Mouse (Mus musculus) limb, embryonic 13.5 days (tissue): ENCODE measurements around the gene Itsn1. TPM values are rescaled to one million over a fixed set of nuclear protein-coding genes. Genes with fewer than 3 reads are reported as not detected.
A peak's percentile ranks its signal among the peaks of the same experiment; 100 is the strongest.

Source experiments
- ATAC-seq: fragments of 200-750 bp; cut with Nextera tagmentation; 2 replicates; pipeline ENCODE4 v1.8.0; 2017; ENCODE audit warnings: low read depth, moderate number of reproducible peaks, moderate TSS enrichment; ENCODE audit not compliant: low FRiP score
- H3K27ac ChIP-seq: fragments of 300-500 bp; sonication (generic); 2 replicates; pipeline ENCODE4 v1.5.1; 2015; ENCODE audit warnings: inconsistent platforms, mild to moderate bottlenecking, moderate library complexity
- H3K27me3 ChIP-seq: fragments of 300-500 bp; sonication (generic); 2 replicates; pipeline ENCODE4 v1.6.1; 2015; ENCODE audit warnings: mild to moderate bottlenecking, inconsistent platforms
- H3K36me3 ChIP-seq: fragments of 300-500 bp; sonication (generic); 2 replicates; pipeline ENCODE4 v1.6.1; 2015; ENCODE audit warnings: inconsistent platforms, mild to moderate bottlenecking, moderate library complexity
- H3K4me1 ChIP-seq: fragments of 300-500 bp; sonication (generic); 2 replicates; pipeline ENCODE4 v1.6.1; 2015; ENCODE audit warnings: inconsistent platforms
- H3K4me2 ChIP-seq: fragments of 300-500 bp; sonication (generic); replicated peaks from 2 replicates; pipeline ENCODE4 v1.6.1; 2015; ENCODE audit warnings: inconsistent platforms, mild to moderate bottlenecking, moderate library complexity
- H3K4me3 ChIP-seq: fragments of 300-500 bp; sonication (generic); 2 replicates; pipeline ENCODE4 v1.5.1; 2015; ENCODE audit warnings: moderate library complexity, mild to moderate bottlenecking, inconsistent platforms
- H3K9ac ChIP-seq: fragments of 300-500 bp; sonication (generic); 2 replicates; pipeline ENCODE4 v1.6.1; 2015; ENCODE audit warnings: mild to moderate bottlenecking, inconsistent platforms
- H3K9me3 ChIP-seq: fragments of 300-500 bp; sonication (generic); 2 replicates; pipeline ENCODE4 v1.6.1; 2016; ENCODE audit warnings: inconsistent platforms
- WGBS: fragments of 180-500 bp; shearing (Covaris S2); methylation state at CpG from one replicate; pipeline ENCODE4 v1.1.7; 2015; 5-methylcytosine and 5-hydroxymethylcytosine counted together
- polyA plus RNA-seq: library from polyadenylated mRNA; unstranded; fragments of >200 nt; fragmentation: Nextera tagmentation; extraction: Ambion mirVana; gene quantifications from 2 replicates; pipeline ENCODE4 v1.2.1, GENCODE M21; 2015

Itsn1 gene
- polyA plus RNA-seq, 1 experiment from 2014 or later: 27.4 TPM

GRCm38 (mm10) chr16:91736046-91736816 is 7.2 kb downstream of the Itsn1 start:
- 85% methylated on average over 7 of the region's 7 CpGs for WGBS
- no peak for ATAC-seq
- Histone ChIP-seq H3K4me1 (peaks cover 25% of the 10 kb centered on the region), H3K27ac (no peak overlapping the region), H3K9ac (no peak overlapping the region), H3K9me3 (no peaks in the 10 kb centered on the region), H3K27me3 (no peaks in the 10 kb centered on the region), H3K4me2 (no peak overlapping the region), H3K36me3 (no peaks in the 10 kb centered on the region), H3K4me3 (no peak overlapping the region)

GRCm38 (mm10) chr16:91738505-91738904 is 9.4 kb downstream of the Itsn1 start:
- no peaks in the 10 kb centered on the region for H3K27me3 ChIP-seq
- no peak overlapping the region for H3K4me2 ChIP-seq
- no peak overlapping the region for H3K9ac ChIP-seq
- 85% methylated on average over 6 of the region's 6 CpGs for WGBS
- peaks cover 3% of the 10 kb centered on the region; the same call in 1 of the 2 replicates for H3K36me3 ChIP-seq
- no peak overlapping the region for H3K27ac ChIP-seq
- no peaks in the 10 kb centered on the region for H3K9me3 ChIP-seq
- no peak overlapping the region for H3K4me3 ChIP-seq
- no peak for ATAC-seq
- H3K4me1 ChIP-seq: peaks cover 14% of the 10 kb centered on the region

- no peak overlapping the region for H3K27ac ChIP-seq
- H3K4me3 ChIP-seq: no peak overlapping the region
- H3K4me2 ChIP-seq: no peak overlapping the region
- no peak overlapping the region for H3K9ac ChIP-seq
- peaks cover 16% of the 10 kb centered on the region for H3K4me1 ChIP-seq
- 66% methylated on average over 8 of the region's 8 CpGs for WGBS
- H3K27me3 ChIP-seq: no peaks in the 10 kb centered on the region
- ATAC-seq: no peak
- no peaks in the 10 kb centered on the region for H3K9me3 ChIP-seq
- peaks cover 3% of the 10 kb centered on the region; the same call in 1 of the 2 replicates for H3K36me3 ChIP-seq
These were observed 11.3 kb downstream of the Itsn1 start for GRCm38 (mm10) chr16:91740184-91740917.

GRCm38 (mm10) chr16:91740918-91741255 is 11.8 kb downstream of the Itsn1 start:
- H3K27me3 ChIP-seq: no peaks in the 10 kb centered on the region
- WGBS: 74% methylated on average over 7 of the region's 7 CpGs

GRCm38 (mm10) chr16:91743055-91743454 is 14.0 kb downstream of the Itsn1 start:
- 66% methylated on average over 7 of the region's 7 CpGs for WGBS
- Histone ChIP-seq H3K4me2 (no peak overlapping the region), H3K9ac (no peak overlapping the region), H3K27me3 (no peaks in the 10 kb centered on the region), H3K36me3 (peaks cover 3% of the 10 kb centered on the region; the same call in 1 of the 2 replicates), H3K27ac (no peak overlapping the region), H3K4me1 (peaks cover 33% of the 10 kb centered on the region), H3K4me3 (no peak overlapping the region), H3K9me3 (no peaks in the 10 kb centered on the region)
- no peak for ATAC-seq

More at GRCm38 (mm10) chr16:91740918-91741255, 11.8 kb downstream of the Itsn1 start:
- no peak for ATAC-seq
- peaks cover 3% of the 10 kb centered on the region; the same call in 1 of the 2 replicates for H3K36me3 ChIP-seq
- H3K4me3 ChIP-seq: no peak overlapping the region
- H3K9ac ChIP-seq: no peak overlapping the region
- no peak overlapping the region for H3K27ac ChIP-seq
- H3K9me3 ChIP-seq: no peaks in the 10 kb centered on the region
- peaks cover 21% of the 10 kb centered on the region for H3K4me1 ChIP-seq
- no peak overlapping the region for H3K4me2 ChIP-seq

GRCm38 (mm10) chr16:91746101-91746950 is 17.2 kb downstream of the Itsn1 start:
- no peaks in the 10 kb centered on the region for H3K9me3 ChIP-seq
- peaks cover 28% of the 10 kb centered on the region for H3K4me1 ChIP-seq
- no peaks in the 10 kb centered on the region for H3K27me3 ChIP-seq
- H3K27ac ChIP-seq: peak overlapping the region; percentile 55; the same call in 1 of the 2 replicates
- peaks cover 6% of the 10 kb centered on the region; the same call in 1 of the 2 replicates for H3K36me3 ChIP-seq
- no peak overlapping the region for H3K9ac ChIP-seq
- peak; percentile 93 for ATAC-seq
- 9% methylated on average over 14 of the region's 14 CpGs for WGBS
- H3K4me2 ChIP-seq: peak overlapping the region; percentile 39
- no peak overlapping the region for H3K4me3 ChIP-seq

- Histone ChIP-seq H3K27ac (no peak overlapping the region), H3K9ac (no peak overlapping the region), H3K4me1 (peaks cover 35% of the 10 kb centered on the region), H3K4me2 (no peak overlapping the region), H3K9me3 (no peaks in the 10 kb centered on the region), H3K4me3 (no peak overlapping the region), H3K27me3 (no peaks in the 10 kb centered on the region), H3K36me3 (peaks cover 6% of the 10 kb centered on the region)
- WGBS: 78% methylated on average over 6 of the region's 6 CpGs
- ATAC-seq: no peak
These were observed 18.5 kb downstream of the Itsn1 start for GRCm38 (mm10) chr16:91747567-91747966.

GRCm38 (mm10) chr16:91751644-91752385 is 22.7 kb downstream of the Itsn1 start:
- no peak for ATAC-seq
- Histone ChIP-seq H3K27ac (no peak overlapping the region), H3K4me1 (peaks cover 23% of the 10 kb centered on the region), H3K9ac (no peak overlapping the region), H3K27me3 (no peaks in the 10 kb centered on the region), H3K4me2 (no peak overlapping the region), H3K4me3 (no peak overlapping the region), H3K9me3 (no peaks in the 10 kb centered on the region), H3K36me3 (peaks cover 3% of the 10 kb centered on the region)
- 81% methylated on average over 13 of the region's 13 CpGs for WGBS

GRCm38 (mm10) chr16:91753611-91754010 is 24.5 kb downstream of the Itsn1 start:
- Histone ChIP-seq H3K4me1 (peaks cover 21% of the 10 kb centered on the region; the same call in 1 of the 2 replicates), H3K9ac (no peak overlapping the region), H3K36me3 (peaks cover 3% of the 10 kb centered on the region), H3K27ac (no peak overlapping the region), H3K4me3 (no peak overlapping the region), H3K27me3 (no peaks in the 10 kb centered on the region), H3K9me3 (no peaks in the 10 kb centered on the region), H3K4me2 (no peak overlapping the region)
- no peak for ATAC-seq
- 72% methylated on average over 4 of the region's 4 CpGs for WGBS

GRCm38 (mm10) chr16:91754957-91755356 is 25.9 kb downstream of the Itsn1 start:
- no peak overlapping the region for H3K27ac ChIP-seq
- H3K4me3 ChIP-seq: no peak overlapping the region
- no peaks in the 10 kb centered on the region for H3K9me3 ChIP-seq
- H3K9ac ChIP-seq: no peak overlapping the region
- H3K4me1 ChIP-seq: peaks cover 21% of the 10 kb centered on the region; the same call in 1 of the 2 replicates
- H3K36me3 ChIP-seq: peaks cover 3% of the 10 kb centered on the region
- H3K4me2 ChIP-seq: no peak overlapping the region
- H3K27me3 ChIP-seq: no peaks in the 10 kb centered on the region
- 87% methylated on average over 6 of the region's 6 CpGs for WGBS
- ATAC-seq: no peak

- no peaks in the 10 kb centered on the region for H3K9me3 ChIP-seq
- no peak for ATAC-seq
- H3K4me2 ChIP-seq: no peak overlapping the region
- no peak overlapping the region for H3K27ac ChIP-seq
- no peak overlapping the region for H3K4me3 ChIP-seq
- H3K9ac ChIP-seq: no peak overlapping the region
- peaks cover 8% of the 10 kb centered on the region; the same call in 1 of the 2 replicates for H3K36me3 ChIP-seq
- 92% methylated on average over 9 of the region's 9 CpGs for WGBS
- no peaks in the 10 kb centered on the region for H3K27me3 ChIP-seq
- peaks cover 9% of the 10 kb centered on the region; the same call in 1 of the 2 replicates for H3K4me1 ChIP-seq
These were observed 32.1 kb downstream of the Itsn1 start for GRCm38 (mm10) chr16:91761202-91761601.
